In genomic region chr12:109044497-109044896, GRCm38 (mm10) we compare ENCODE assay signal across 8 mouse cellular contexts. TPM values are rescaled to one million over a fixed set of nuclear protein-coding genes. Genes with fewer than 3 reads are reported as not detected.
DNase-seq lines count a peak whose midpoint lies in the region; ATAC-seq and TF ChIP-seq lines count a peak whose summit lies in the region.

No protein-coding gene starts in this region.

- peak; percentile 47 for DNase-seq in embryonic facial prominence, embryonic 11.5 days (ENCODE audit: low spot score)
- no peak for DNase-seq in embryonic facial prominence, embryonic 10.5 days (ENCODE audit: low spot score)
- no peak for DNase-seq in liver, postnatal 0 days
- DNase-seq in liver (no peak), ES-E14 (ENCODE audit: low read depth, low spot score) (no peak)
- DNase-seq in gastrocnemius, adult 8-10 months (ENCODE audit: low spot score in 2 of 2), result no peak

- no peaks in the 10 kb centered on the region for H3K27me3 ChIP-seq in embryonic facial prominence, embryonic 11.5 days (ENCODE audit: control insufficient read depth, insufficient read depth, low read length)
- peaks cover 79% of the 10 kb centered on the region for H3K27me3 ChIP-seq in embryonic facial prominence, embryonic 10.5 days (replicated peaks; ENCODE audit: low read depth, poor library complexity, severe bottlenecking)
- H3K27me3 ChIP-seq in liver, postnatal 0 days (ENCODE audit: insufficient read depth, low read length), result no peaks in the 10 kb centered on the region
- H3K27me3 ChIP-seq in hindbrain, embryonic 16.5 days (replicated peaks; ENCODE audit: control insufficient read depth, insufficient read depth, low read length), result no peaks in the 10 kb centered on the region; the same call in 1 of the 2 replicates

- in situ Hi-C loops in ES-E14 (cut with MboI; ENCODE audit: low sequenced_read_pairs in 2 of 2, unreplicated experiment in 2 of 2), result no loop called here

- H3K4me1 ChIP-seq in embryonic facial prominence, embryonic 11.5 days (ENCODE audit: control insufficient read depth, insufficient read depth, low read length), result no peaks in the 10 kb centered on the region
- peaks cover 20% of the 10 kb centered on the region for H3K4me1 ChIP-seq in embryonic facial prominence, embryonic 10.5 days
- no peaks in the 10 kb centered on the region for H3K4me1 ChIP-seq in liver, postnatal 0 days (ENCODE audit: insufficient read depth)
- H3K4me1 ChIP-seq in ES-E14 (ENCODE audit: control insufficient read depth in 2 of 2, insufficient read depth in 2 of 2, low read length in 2 of 2, poor library complexity in 1 of 2), result no peaks in the 10 kb centered on the region; a peak in 1 of 4 replicates
- no peaks in the 10 kb centered on the region for H3K4me1 ChIP-seq in hindbrain, embryonic 16.5 days (ENCODE audit: control insufficient read depth, insufficient read depth, low read depth, low read length)

- H3K9me3 ChIP-seq in embryonic facial prominence, embryonic 11.5 days (replicated peaks; ENCODE audit: control insufficient read depth, low read length), result no peaks in the 10 kb centered on the region
- no peaks in the 10 kb centered on the region for H3K9me3 ChIP-seq in embryonic facial prominence, embryonic 10.5 days
- H3K9me3 ChIP-seq in liver, postnatal 0 days (ENCODE audit: low read length), result no peaks in the 10 kb centered on the region
- no peaks in the 10 kb centered on the region for H3K9me3 ChIP-seq in ES-E14 (ENCODE audit: control insufficient read depth, insufficient read depth, low read depth, low read length)
- H3K9me3 ChIP-seq in hindbrain, embryonic 16.5 days (ENCODE audit: control insufficient read depth, low read length), result no peaks in the 10 kb centered on the region

- no peak overlapping the region for H3K9ac ChIP-seq in embryonic facial prominence, embryonic 11.5 days (replicated peaks; ENCODE audit: low read length)
- H3K9ac ChIP-seq in liver, postnatal 0 days (replicated peaks), result no peak overlapping the region
- H3K9ac ChIP-seq in ES-E14 (ENCODE audit: insufficient read depth, low read depth, low read length, poor library complexity, severe bottlenecking), result no peak overlapping the region
- no peak overlapping the region for H3K9ac ChIP-seq in hindbrain, embryonic 16.5 days (ENCODE audit: low read depth, low read length)

- no peak overlapping the region for H3K4me3 ChIP-seq in embryonic facial prominence, embryonic 11.5 days (ENCODE audit: low read depth, low read length)
- no peak overlapping the region for H3K4me3 ChIP-seq in embryonic facial prominence, embryonic 10.5 days
- no peak overlapping the region for H3K4me3 ChIP-seq in liver, postnatal 0 days (ENCODE audit: low read depth, low read length)
- no peak overlapping the region for H3K4me3 ChIP-seq in ES-E14 (ENCODE audit: insufficient read depth in 1 of 2, low read depth in 1 of 2, low read length in 2 of 2, poor library complexity in 1 of 2, severe bottlenecking in 1 of 2)
- no peak overlapping the region for H3K4me3 ChIP-seq in hindbrain, embryonic 16.5 days (ENCODE audit: low read length)

- WGBS in embryonic facial prominence, embryonic 11.5 days, result 26% methylated on average over 5 of the region's 5 CpGs
- 22% methylated on average over 5 of the region's 5 CpGs for WGBS in embryonic facial prominence, embryonic 10.5 days
- 13% methylated on average over 5 of the region's 5 CpGs for WGBS in liver, postnatal 0 days (ENCODE audit: insufficient replicate concordance)
- WGBS in hindbrain, embryonic 16.5 days, result 28% methylated on average over 5 of the region's 5 CpGs

- peak; percentile 50 for TF ChIP-seq CTCF in liver, postnatal 0 days (IDR thresholded peaks at IDR 0.05; ENCODE audit: low read depth)

- no peak for TF ChIP-seq EP300 in liver, postnatal 0 days (IDR thresholded peaks at IDR 0.05; ENCODE audit: low read depth)

- ATAC-seq in embryonic facial prominence, embryonic 11.5 days (replicated peaks; ENCODE audit: insufficient number of reproducible peaks, low FRiP score, low TSS enrichment, low read depth), result 0 out of 2 replicates have a peak, but pooled peaks have one; percentile 40
- no peak for ATAC-seq in liver, postnatal 0 days
- peak; percentile 24; the same call in 1 of the 2 replicates for ATAC-seq in hindbrain, embryonic 16.5 days
- ATAC-seq in activated CD4-positive, CD25-positive, alpha-beta regulatory T cell, adult 4 months, result no peak

- no peak overlapping the region for H3K27ac ChIP-seq in embryonic facial prominence, embryonic 11.5 days (replicated peaks; ENCODE audit: low read depth, low read length)
- no peak overlapping the region for H3K27ac ChIP-seq in embryonic facial prominence, embryonic 10.5 days (replicated peaks)
- H3K27ac ChIP-seq in liver, postnatal 0 days (ENCODE audit: low read depth), result no peak overlapping the region
- H3K27ac ChIP-seq in ES-E14 (ENCODE audit: insufficient read depth, low read depth, low read length, poor library complexity, severe bottlenecking), result no peak overlapping the region
- H3K27ac ChIP-seq in hindbrain, embryonic 16.5 days (ENCODE audit: low read depth, low read length), result no peak overlapping the region

- H3K4me2 ChIP-seq in embryonic facial prominence, embryonic 11.5 days (ENCODE audit: low read depth, low read length), result no peak overlapping the region
- H3K4me2 ChIP-seq in liver, postnatal 0 days (ENCODE audit: low read depth, low read length), result no peak overlapping the region
- H3K4me2 ChIP-seq in hindbrain, embryonic 16.5 days (ENCODE audit: low read length), result no peak overlapping the region

- H3K36me3 ChIP-seq in embryonic facial prominence, embryonic 11.5 days (replicated peaks; ENCODE audit: control insufficient read depth, insufficient read depth, low read depth, low read length), result no peaks in the 10 kb centered on the region
- no peaks in the 10 kb centered on the region for H3K36me3 ChIP-seq in embryonic facial prominence, embryonic 10.5 days (replicated peaks)
- no peaks in the 10 kb centered on the region for H3K36me3 ChIP-seq in liver, postnatal 0 days (replicated peaks; ENCODE audit: insufficient read depth, low read length)
- H3K36me3 ChIP-seq in ES-E14 (ENCODE audit: control insufficient read depth, insufficient read depth, low read length, poor library complexity, severe bottlenecking), result no peaks in the 10 kb centered on the region
- no peaks in the 10 kb centered on the region for H3K36me3 ChIP-seq in hindbrain, embryonic 16.5 days (ENCODE audit: control insufficient read depth, insufficient read depth, low read length)

TF ChIP-seq in ES-E14, 5 proteins besides CTCF, POLR2A, EP300 and RAD21:
- TF ChIP-seq CHD2 (IDR thresholded peaks at IDR 0.05; ENCODE audit: low read depth, low read length), result no peak
- no peak for TF ChIP-seq ZC3H11A (IDR thresholded peaks at IDR 0.05; ENCODE audit: borderline replicate concordance, low read depth, low read length)
- 0 out of 2 replicates have a peak, but pooled peaks have one; percentile 26 for TF ChIP-seq MAFK (IDR thresholded peaks at IDR 0.05; ENCODE audit: insufficient read depth, low read depth, low read length)
- no peak for TF ChIP-seq HCFC1 (IDR thresholded peaks at IDR 0.05; ENCODE audit: borderline replicate concordance, insufficient read depth, low read length)

RNA-seq across cellular contexts. Expression of gene Begain, which starts 23.5 kb away (rescaled TPM):
- 4.9 and 5.3 TPM in 2 replicates for polyA plus RNA-seq in embryonic facial prominence, embryonic 11.5 days (2014; fragmentation: Nextera tagmentation; extraction: Ambion mirVana)
- polyA plus RNA-seq in embryonic facial prominence, embryonic 10.5 days (2016; fragmentation: Nextera tagmentation; extraction: Ambion mirVana), result 2.3 and 3.1 TPM in 2 replicates
- polyA plus RNA-seq in liver, postnatal 0 days (2015; fragmentation: Nextera tagmentation; extraction: Ambion mirVana), result 0.24 and 0.27 TPM in 2 replicates
- total RNA-seq in ES-E14 (2012; rRNA removed), result 1.3 and 1.9 TPM in 2 replicates
- polyA plus RNA-seq in hindbrain, embryonic 16.5 days (2015; fragmentation: Nextera tagmentation; extraction: Ambion mirVana), result 22.4 and 27.0 TPM in 2 replicates
- not detected for polyA plus RNA-seq in activated CD4-positive, CD25-positive, alpha-beta regulatory T cell, adult 4 months (2017; shearing (Covaris generic))
- total RNA-seq in gastrocnemius, adult 8-10 months (2022), result under 1 TPM in 2 of 4 experiments, not detected in 2; 0.13 to 0.31 TPM

Comparison
In these comparisons a context has a peak if more than half of its experiments do, and no peak if none do; other contexts are left out.
1. ATAC-seq: peak in embryonic facial prominence, embryonic 11.5 days (single experiment) and hindbrain, embryonic 16.5 days (single experiment); none in liver, postnatal 0 days (single experiment) and activated CD4-positive, CD25-positive, alpha-beta regulatory T cell, adult 4 months (single experiment).